Mouse (Mus musculus) lung, postnatal 10 days (tissue): ENCODE measurements at regions not wholly inside any gene's neighbourhood (a gene's known extent, or its start where the extent isn't known, plus 50 kb on each side); places are given as distances from the start of the nearest gene placed in this dataset.

Experiments
- DNase-seq: peaks from one replicate; pipeline ENCODE4 v3.0.0; 2021

DNA sequence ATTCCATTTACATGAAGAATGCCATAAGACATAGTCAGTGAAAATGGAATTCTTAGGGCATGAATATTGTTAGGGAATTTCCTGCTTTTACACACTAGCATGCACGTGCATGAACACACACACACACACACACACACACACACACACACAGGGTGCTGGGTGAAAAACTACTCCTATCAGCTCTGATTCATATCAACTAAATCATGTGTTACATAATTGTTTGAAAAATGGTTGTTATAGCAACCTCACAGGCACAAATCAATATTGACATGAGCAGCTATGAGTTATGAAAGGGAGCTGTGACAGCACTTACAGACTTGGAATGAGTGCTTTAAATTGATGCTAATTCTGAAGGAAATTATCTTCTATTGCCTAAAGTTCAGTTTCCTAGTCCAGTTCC is 72.8 kb upstream of the Ahr start:
- no peak for DNase-seq

DNA sequence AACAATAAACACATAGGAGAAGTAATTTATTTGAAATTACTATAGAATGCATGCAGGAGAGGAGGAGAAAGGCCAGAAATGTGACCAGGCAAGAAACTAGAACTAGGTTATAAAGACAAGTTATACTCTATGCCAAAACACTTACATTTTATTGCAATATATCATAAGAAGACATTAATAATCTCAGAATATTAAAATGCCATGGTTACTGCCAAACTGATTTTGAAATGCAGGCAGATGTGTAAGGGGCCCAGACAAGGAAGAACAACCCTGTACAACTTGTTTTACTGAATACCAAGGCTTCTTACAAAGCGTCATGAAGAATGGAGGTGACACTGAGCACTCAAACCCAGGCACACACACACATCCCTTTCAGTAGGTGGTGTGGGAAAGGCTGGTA is 68.9 kb upstream of the Ahr start:
- no peak for DNase-seq

- DNase-seq, result peak; percentile 5
Measured at GRCm38 (mm10) chr12:35602589-35602988, 67.8 kb upstream of the Ahr start.

GRCm38 (mm10) chr12:35598298-35598697 is 63.5 kb upstream of the Ahr start:
- no peak for DNase-seq

- no peak for DNase-seq
Measured at GRCm38 (mm10) chr12:35592866-35593265, 58.0 kb upstream of the Ahr start.
